Mouse (Mus musculus): ENCODE data around the gene Onecut3.

DNA sequence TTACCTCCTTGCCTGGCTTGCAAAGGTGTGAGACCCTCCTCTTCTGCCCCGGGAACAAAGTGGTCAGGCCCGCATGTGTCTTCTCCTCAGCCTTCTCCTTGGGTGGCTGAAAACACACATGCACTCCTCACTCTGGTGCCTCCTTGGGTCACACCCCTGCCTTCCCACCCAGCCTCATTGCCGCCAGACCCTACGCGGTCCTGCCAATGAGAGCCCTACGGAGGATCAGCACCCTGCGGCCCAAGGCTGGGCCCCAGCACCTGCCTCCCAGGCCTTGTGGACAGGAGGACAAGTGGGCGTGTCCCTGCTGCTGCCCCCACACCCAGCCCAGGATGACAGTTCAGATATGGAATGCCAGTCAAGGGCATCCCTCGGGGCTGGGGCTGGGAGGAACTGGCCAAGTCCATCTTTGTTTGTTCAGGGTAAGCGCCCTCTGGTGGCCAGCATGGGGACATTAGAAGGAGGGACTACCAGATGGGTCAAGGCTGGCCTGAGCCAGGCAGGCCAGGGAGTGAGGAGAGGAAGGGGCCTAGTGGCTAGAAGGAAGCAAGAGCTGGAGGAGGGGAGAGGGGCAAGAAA is 53.9 kb downstream of the Onecut3 start:
- TF ChIP-seq CTCF (IDR thresholded peaks at IDR 0.05; ENCODE audit: low read depth) (peak; percentile 79), EP300 (IDR thresholded peaks at IDR 0.05; ENCODE audit: low read depth) (no peak)
